Mouse (Mus musculus): ENCODE data around the gene D630003M21Rik.

- TF ChIP-seq CTCF (IDR thresholded peaks at IDR 0.05; ENCODE audit: low read depth) (0 out of 2 replicates have a peak, but pooled peaks have one; percentile 11), EP300 (IDR thresholded peaks at IDR 0.05; ENCODE audit: low read depth) (no peak)
Observed at GRCm38 (mm10) chr2:158210958-158211357, 18.1 kb downstream of the D630003M21Rik start.
